Mouse (Mus musculus) MN1 (cell line): Measurements from ENCODE around the gene Sdf4.

Experiments used
- DNase-seq: peaks from one replicate; pipeline ENCODE4 v3.0.0-alpha.2; 2016; ENCODE audit warnings: low spot score

Gene Sdf4

DNA sequence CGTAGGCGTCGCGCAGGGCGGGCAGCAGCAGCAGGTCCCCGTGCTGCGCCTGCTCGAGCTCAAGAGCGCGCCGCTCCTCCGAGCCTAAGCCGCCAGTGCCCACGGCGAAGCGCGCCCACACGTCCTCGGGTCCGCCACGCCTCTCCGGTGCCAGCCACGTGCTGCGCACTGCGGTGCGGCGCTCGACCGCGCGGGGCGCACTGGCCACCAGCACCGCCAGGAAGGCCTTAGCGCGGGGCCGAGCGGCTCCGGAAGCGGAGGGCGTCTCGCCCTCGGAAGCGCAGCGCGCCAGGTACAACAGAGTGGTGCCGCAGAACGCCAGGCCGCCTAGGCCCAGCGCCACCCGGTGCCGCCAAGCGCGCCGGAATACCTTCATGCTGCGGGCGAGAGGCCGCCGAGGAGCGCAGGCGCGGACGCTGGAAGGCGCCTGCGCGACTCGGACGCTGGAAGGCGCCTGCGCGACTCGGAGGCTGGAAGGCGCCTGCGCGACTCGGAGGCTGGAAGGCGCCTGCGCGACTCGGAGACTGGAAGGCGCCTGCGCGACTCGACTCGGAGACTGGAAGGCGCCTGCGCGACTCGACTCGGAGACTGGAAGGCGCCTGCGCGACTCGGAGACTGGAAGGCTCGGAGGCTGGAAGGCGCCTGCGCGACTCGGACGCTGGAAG, at the start of gene Sdf4, which contains the start of gene B3galt6:
Sdf4 (plus strand) TSS at position 632 of the 665 bp plus-strand sequence.
B3galt6 (minus strand) TSS at position 409 of the 665 bp plus-strand sequence.
- peak; percentile 85 for DNase-seq

- peak; percentile 51 for DNase-seq
These were observed 49.6 kb upstream of the Sdf4 start for GRCm38 (mm10) chr4:155943049-155943452.

GRCm38 (mm10) chr4:155943534-155944249, 49.0 kb upstream of the Sdf4 start, which contains the start of gene Ube2j2:
Ube2j2 (plus strand) TSS chr4:155943831.
- DNase-seq: peak; percentile 98

- DNase-seq: peak; percentile 59
These were observed 48.4 kb upstream of the Sdf4 start for GRCm38 (mm10) chr4:155944271-155944670.

DNA sequence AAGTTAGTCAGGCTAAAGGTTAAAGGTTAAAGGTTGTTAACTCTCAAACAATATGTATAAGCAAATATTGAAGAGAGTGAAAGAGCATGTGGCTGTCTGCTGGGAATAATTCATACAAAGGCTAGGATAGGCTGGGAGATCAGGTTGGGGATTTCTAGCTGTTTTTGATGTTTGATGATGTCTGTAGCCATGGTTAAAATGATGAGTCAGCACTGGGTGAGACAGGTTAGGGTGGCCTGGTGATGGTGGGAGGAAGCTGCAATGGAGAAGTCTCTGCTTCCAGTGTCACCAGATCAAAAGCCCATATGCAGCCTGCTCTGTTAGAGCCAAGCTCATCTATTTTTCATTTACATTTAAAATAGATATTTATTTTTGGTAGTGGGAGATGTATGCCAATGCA, 45.6 kb upstream of the Sdf4 start:
- DNase-seq: no peak

GRCm38 (mm10) chr4:155955491-155955890, 37.2 kb upstream of the Sdf4 start:
- no peak for DNase-seq

GRCm38 (mm10) chr4:155959275-155959674, 33.4 kb upstream of the Sdf4 start:
- peak; percentile 86 for DNase-seq

GRCm38 (mm10) chr4:155962167-155962971, 30.3 kb upstream of the Sdf4 start, which contains the start of gene C1qtnf12:
C1qtnf12 (plus strand) TSS chr4:155962318.
- DNase-seq: no peak

GRCm38 (mm10) chr4:155963106-155963505, 29.6 kb upstream of the Sdf4 start:
- DNase-seq: no peak

GRCm38 (mm10) chr4:155964396-155964795, 28.3 kb upstream of the Sdf4 start:
- DNase-seq: no peak

- DNase-seq: no peak
These were observed 23.5 kb upstream of the Sdf4 start for GRCm38 (mm10) chr4:155969043-155969653.

- DNase-seq: no peak
These were observed 22.4 kb upstream of the Sdf4 start for GRCm38 (mm10) chr4:155970286-155970685.

DNA sequence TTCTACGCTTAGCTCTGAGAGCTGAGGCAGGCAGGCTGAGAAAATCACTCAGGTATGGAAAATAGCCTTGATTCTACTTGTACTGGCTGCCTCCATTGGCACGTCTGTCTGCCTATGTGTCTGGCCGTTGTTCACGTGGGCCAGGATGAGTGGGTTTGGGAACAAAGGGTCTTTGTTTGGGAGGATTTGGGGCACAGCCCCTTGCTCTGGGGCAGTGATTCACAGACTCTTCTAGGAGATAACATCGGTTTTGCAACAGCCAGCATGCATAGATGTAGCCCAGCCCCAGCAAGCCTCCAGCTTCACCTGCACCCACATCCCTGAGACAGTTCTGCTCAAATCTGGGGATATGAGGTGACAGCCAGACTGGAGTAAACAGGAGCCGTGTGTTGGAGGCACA, 20.0 kb upstream of the Sdf4 start:
- no peak for DNase-seq

GRCm38 (mm10) chr4:155973239-155973638, 19.4 kb upstream of the Sdf4 start:
- no peak for DNase-seq

GRCm38 (mm10) chr4:155981436-155982082, 11.1 kb upstream of the Sdf4 start:
- no peak for DNase-seq

DNA sequence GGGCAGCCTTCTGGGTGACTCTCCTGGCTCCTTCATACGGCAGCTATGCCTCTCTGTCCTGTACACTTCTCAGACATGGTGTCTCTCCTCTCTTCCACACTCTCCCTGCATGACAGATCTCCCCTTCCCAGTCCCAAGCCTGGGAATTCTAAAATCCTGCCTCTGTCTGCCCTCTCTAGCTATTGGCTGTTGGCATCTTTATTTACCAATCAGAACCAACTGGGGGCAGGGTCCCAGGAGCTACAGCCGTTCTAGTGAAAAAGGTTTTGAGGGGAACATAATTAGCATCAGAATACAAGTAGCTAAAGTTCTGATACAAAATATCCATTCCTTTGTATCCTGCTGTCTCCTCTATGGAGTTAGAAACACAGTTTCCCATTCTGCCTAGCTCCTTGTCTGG, 8.9 kb upstream of the Sdf4 start:
- no peak for DNase-seq

DNA sequence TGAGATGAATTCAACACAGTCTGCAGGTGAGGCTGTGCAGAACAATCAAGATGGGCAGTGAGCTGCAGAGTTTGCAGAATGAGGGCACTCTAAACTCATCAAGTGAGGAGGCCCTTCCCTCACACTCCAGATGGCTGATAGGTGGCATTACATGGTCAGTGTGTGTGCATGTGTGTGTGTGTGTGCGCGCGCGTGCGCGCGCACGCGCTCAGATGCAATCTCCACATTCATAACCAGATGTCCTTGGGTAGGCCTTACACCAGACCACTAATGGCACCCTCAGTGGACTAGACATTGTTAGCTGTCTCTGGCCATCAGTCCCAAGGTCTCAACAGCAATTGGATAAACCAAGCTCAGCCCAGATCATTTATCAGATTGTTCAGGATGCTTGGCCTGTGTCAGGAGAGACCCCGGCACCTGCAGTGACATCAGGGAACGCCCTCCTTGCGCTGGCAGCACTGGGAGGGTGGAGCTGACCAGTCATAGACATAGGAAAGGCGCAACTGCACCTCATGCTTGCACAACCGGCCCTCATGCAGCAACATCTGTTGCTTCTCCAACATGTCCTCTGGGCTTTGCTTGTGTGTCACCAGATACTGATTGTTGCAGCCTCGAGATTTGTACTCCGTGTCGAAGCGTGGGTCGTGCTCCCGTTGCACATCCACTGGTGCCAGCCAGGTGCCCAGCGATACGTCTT, 1.3 kb upstream of the Sdf4 start:
- DNase-seq: no peak

GRCm38 (mm10) chr4:155991908-155992230, 803 bp upstream of the Sdf4 start:
- no peak for DNase-seq

DNA sequence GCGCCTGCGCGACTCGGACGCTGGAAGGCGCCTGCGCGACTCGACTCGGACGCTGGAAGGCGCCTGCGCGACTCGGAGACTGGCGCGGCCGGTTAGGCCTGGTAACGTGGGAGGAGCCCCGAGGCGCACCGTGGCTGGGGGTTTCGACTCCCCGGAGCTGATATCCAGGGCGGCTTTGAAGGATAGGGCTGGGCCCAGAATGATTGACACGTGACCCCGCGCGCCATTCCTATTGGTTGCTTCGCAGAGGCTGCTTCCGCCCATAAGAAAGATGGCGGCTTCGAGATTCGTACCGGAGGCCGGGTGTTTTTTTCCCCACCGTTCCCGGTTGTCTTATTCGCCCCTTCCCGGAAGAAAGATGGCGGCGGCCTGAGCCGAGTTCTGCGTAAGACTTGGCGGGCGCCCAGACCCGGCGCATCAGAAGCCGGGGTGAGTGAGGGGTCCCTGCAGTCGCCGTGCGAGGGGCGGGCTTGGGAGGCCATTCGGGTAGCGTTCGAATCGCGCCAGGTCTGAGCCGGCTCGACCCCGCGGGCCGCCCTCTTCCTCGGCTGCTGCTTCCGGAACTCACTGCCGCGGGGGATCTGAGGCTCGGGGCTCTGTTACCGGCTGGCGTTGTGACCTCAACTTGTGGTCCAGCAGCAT, 355 bp downstream of the Sdf4 start:
- DNase-seq: peak; percentile 96

DNA sequence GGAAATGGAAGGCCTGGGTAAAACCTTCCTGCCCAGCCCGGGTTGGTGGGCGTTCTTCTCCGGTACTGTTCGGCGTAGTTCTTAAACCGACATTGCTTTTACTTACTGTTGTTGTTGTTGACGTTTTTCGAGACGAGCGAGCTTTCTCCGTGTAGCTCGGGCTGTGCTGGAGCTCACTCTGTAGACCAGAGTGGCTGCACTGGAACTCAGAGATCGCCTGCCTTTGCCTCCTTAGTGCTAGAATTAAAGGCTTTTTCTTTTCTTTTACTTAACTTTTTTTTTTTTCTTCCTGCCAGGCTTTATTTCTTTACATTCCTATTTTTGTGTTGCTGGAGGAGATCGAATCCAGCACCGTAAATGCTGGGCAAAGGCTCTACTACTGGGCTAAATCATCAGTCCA, 934 bp downstream of the Sdf4 start:
- DNase-seq: no peak

GRCm38 (mm10) chr4:156004109-156004508, 11.4 kb downstream of the Sdf4 start:
- no peak for DNase-seq
